Mouse (Mus musculus): ENCODE results near the gene Sun2. TPM values are rescaled to one million over a fixed set of nuclear protein-coding genes. Genes with fewer than 3 reads are reported as not detected.

Gene Sun2
- total and polyA plus RNA-seq, 3 experiments = 18.6 to 26.5 (median 22.3) TPM

- no peak overlapping the region for H3K27ac ChIP-seq (ENCODE audit: insufficient read depth, low read depth)
- no peak overlapping the region for H3K4me3 ChIP-seq (replicated peaks in 1 of 3; ENCODE audit: low read depth in 2 of 3, low read length in 2 of 3, poor library complexity in 1 of 3)
- TF ChIP-seq SIN3A (IDR thresholded peaks at IDR 0.05; ENCODE audit: low read length) (no peak), MYC (IDR thresholded peaks at IDR 0.05; ENCODE audit: low read depth, low read length) (no peak), ETS1 (conservative IDR thresholded peaks at IDR 0.05; ENCODE audit: low read depth, low read length) (no peak), SMC3 (IDR thresholded peaks at IDR 0.05; ENCODE audit: low read depth, low read length) (no peak), HCFC1 (IDR thresholded peaks at IDR 0.05; ENCODE audit: low read depth, low read length) (no peak), ZMIZ1 (IDR thresholded peaks at IDR 0.05; ENCODE audit: low read depth, low read length) (no peak), USF2 (conservative IDR thresholded peaks at IDR 0.05; ENCODE audit: low read depth, low read length) (no peak), POLR2AphosphoS2 (IDR thresholded peaks at IDR 0.05; ENCODE audit: low read depth, low read length) (no peak), JUN (IDR thresholded peaks at IDR 0.05; ENCODE audit: insufficient read depth, low read depth, low read length) (no peak), JUND (conservative IDR thresholded peaks at IDR 0.05; ENCODE audit: low read depth, low read length) (no peak), ZC3H11A (IDR thresholded peaks at IDR 0.05; ENCODE audit: low read depth, low read length) (no peak), NELFE (IDR thresholded peaks at IDR 0.05; ENCODE audit: low read depth, low read length) (no peak), MAZ (IDR thresholded peaks at IDR 0.05; ENCODE audit: low read depth, low read length) (no peak), RCOR1 (conservative IDR thresholded peaks at IDR 0.05; ENCODE audit: low read depth, low read length) (no peak), ZNF384 (IDR thresholded peaks at IDR 0.05; ENCODE audit: low read depth, low read length) (no peak), BHLHE40 (IDR thresholded peaks at IDR 0.05; ENCODE audit: low read depth, low read length) (no peak), MAX (IDR thresholded peaks at IDR 0.05; ENCODE audit: low read length) (no peak), KAT2A (IDR thresholded peaks at IDR 0.05; ENCODE audit: insufficient replicate concordance, low read length) (no peak), RAD21 (IDR thresholded peaks at IDR 0.05; ENCODE audit: low read depth, low read length) (no peak)
- no peaks in the 10 kb centered on the region for H3K27me3 ChIP-seq (replicated peaks)
- H3K4me2 ChIP-seq (ENCODE audit: insufficient read depth, low read depth, poor library complexity, severe bottlenecking) = no peak overlapping the region
- no peak overlapping the region for H3K9ac ChIP-seq (ENCODE audit: insufficient read depth, low read depth)
- dilution Hi-C loops (cut with MboI; ENCODE audit: extremely low pct_ligation_motif_present, extremely low pct_unique_long_range_greater_than_20kb, low sequenced_read_pairs) = no loop called here
- in situ Hi-C loops (cut with MboI; ENCODE audit: low pct_ligation_motif_present, low pct_unique_long_range_greater_than_20kb, low sequenced_read_pairs) = no loop called here
- peaks cover 59 to 92% of the 10 kb centered on the region in 2 experiments for H3K36me3 ChIP-seq (replicated peaks in 1 of 2; ENCODE audit: control insufficient read depth in 1 of 2, insufficient read depth in 1 of 2, low read length in 1 of 2)
- H3K9me3 ChIP-seq (replicated peaks; ENCODE audit: low read length) = no peaks in the 10 kb centered on the region
- no peaks in the 10 kb centered on the region for H3K79me2 ChIP-seq (replicated peaks; ENCODE audit: control insufficient read depth, extremely low read depth, insufficient read depth, poor library complexity, severe bottlenecking)
- DNase-seq (ENCODE audit: extremely low read depth) = no peak
- H3K4me1 ChIP-seq (ENCODE audit: control insufficient read depth in 1 of 2, insufficient read depth in 2 of 2) = peaks cover 3 to 57% of the 10 kb centered on the region in 2 experiments
Measured at GRCm38 (mm10) chr15:79725190-79725789, 17.0 kb downstream of the Sun2 start.

- Histone ChIP-seq H3K27ac (ENCODE audit: insufficient read depth, low read depth) (no peak overlapping the region), H3K9ac (ENCODE audit: insufficient read depth, low read depth) (no peak overlapping the region), H3K79me2 (replicated peaks; ENCODE audit: control insufficient read depth, extremely low read depth, insufficient read depth, poor library complexity, severe bottlenecking) (no peaks in the 10 kb centered on the region), H3K4me3 (replicated peaks in 1 of 3; ENCODE audit: low read depth in 2 of 3, low read length in 2 of 3, poor library complexity in 1 of 3) (no peak overlapping the region), H3K9me3 (replicated peaks; ENCODE audit: low read length) (no peaks in the 10 kb centered on the region), H3K27me3 (replicated peaks) (no peaks in the 10 kb centered on the region), H3K4me1 (ENCODE audit: control insufficient read depth in 1 of 2, insufficient read depth in 2 of 2) (peaks cover 0 to 48% of the 10 kb centered on the region in 2 experiments; a peak in 3 of 4 replicates), H3K4me2 (ENCODE audit: insufficient read depth, low read depth, poor library complexity, severe bottlenecking) (no peak overlapping the region), H3K36me3 (replicated peaks in 1 of 2; ENCODE audit: control insufficient read depth in 1 of 2, insufficient read depth in 1 of 2, low read length in 1 of 2) (peaks cover 66 to 93% of the 10 kb centered on the region in 2 experiments)
- no peak for TF ChIP-seq UBTF (IDR thresholded peaks at IDR 0.05; ENCODE audit: low read depth, low read length)
- TF ChIP-seq MAX (IDR thresholded peaks at IDR 0.05; ENCODE audit: low read length) = no peak
- TF ChIP-seq ETS1 (conservative IDR thresholded peaks at IDR 0.05; ENCODE audit: low read depth, low read length) = no peak
- no peak for TF ChIP-seq ZKSCAN1 (IDR thresholded peaks at IDR 0.05; ENCODE audit: borderline replicate concordance, low read depth, low read length)
- no peak for TF ChIP-seq PAX5 (IDR thresholded peaks at IDR 0.05; ENCODE audit: low read length)
- peak; percentile 25 to 77; a peak in 3 of 4 replicates for TF ChIP-seq CTCF (conservative IDR thresholded peaks at IDR 0.05 in 1 of 2, IDR thresholded peaks at IDR 0.05 in 1 of 2; ENCODE audit: low read depth in 2 of 2, low read length in 2 of 2)
- TF ChIP-seq SIN3A (IDR thresholded peaks at IDR 0.05; ENCODE audit: low read length) = no peak
- TF ChIP-seq JUND (conservative IDR thresholded peaks at IDR 0.05; ENCODE audit: low read depth, low read length) = no peak
- TF ChIP-seq RAD21 (IDR thresholded peaks at IDR 0.05; ENCODE audit: low read depth, low read length) = peak; percentile 68
- no peak for TF ChIP-seq E2F4 (IDR thresholded peaks at IDR 0.05; ENCODE audit: insufficient replicate concordance, low read depth, low read length)
- no peak for TF ChIP-seq MXI1 (IDR thresholded peaks at IDR 0.05; ENCODE audit: low read depth, low read length)
- TF ChIP-seq ZNF384 (IDR thresholded peaks at IDR 0.05; ENCODE audit: low read depth, low read length) = no peak
- no peak for TF ChIP-seq JUN (IDR thresholded peaks at IDR 0.05; ENCODE audit: insufficient read depth, low read depth, low read length)
- no peak for TF ChIP-seq ZMIZ1 (IDR thresholded peaks at IDR 0.05; ENCODE audit: low read depth, low read length)
- TF ChIP-seq SMC3 (IDR thresholded peaks at IDR 0.05; ENCODE audit: low read depth, low read length) = peak; percentile 51
- TF ChIP-seq POLR2AphosphoS2 (IDR thresholded peaks at IDR 0.05; ENCODE audit: low read depth, low read length) = no peak
- TF ChIP-seq POLR2A (IDR thresholded peaks at IDR 0.05; ENCODE audit: low read depth, low read length) = no peak
- TF ChIP-seq NELFE (IDR thresholded peaks at IDR 0.05; ENCODE audit: low read depth, low read length) = no peak
- TF ChIP-seq IRF4 (IDR thresholded peaks at IDR 0.05; ENCODE audit: low read depth, low read length) = 0 out of 2 replicates have a peak, but pooled peaks have one; percentile 8
- no peak for TF ChIP-seq TCF12 (IDR thresholded peaks at IDR 0.05; ENCODE audit: low read depth, low read length)
- TF ChIP-seq ELF1 (IDR thresholded peaks at IDR 0.05; ENCODE audit: low read depth, low read length) = peak; percentile 32; the same call in 1 of the 2 replicates
- TF ChIP-seq EP300 (IDR thresholded peaks at IDR 0.05; ENCODE audit: low read length) = no peak
- in situ Hi-C loops (cut with MboI; ENCODE audit: low pct_ligation_motif_present, low pct_unique_long_range_greater_than_20kb, low sequenced_read_pairs) = no loop called here
- peak; percentile 62 for DNase-seq (ENCODE audit: extremely low read depth)
- dilution Hi-C loops (cut with MboI; ENCODE audit: extremely low pct_ligation_motif_present, extremely low pct_unique_long_range_greater_than_20kb, low sequenced_read_pairs) = no loop called here
Measured at GRCm38 (mm10) chr15:79723439-79723838, 18.9 kb downstream of the Sun2 start.

Measured in CH12.LX (cell line).